Mouse (Mus musculus): ENCODE data around the gene Wbp4. TPM values are rescaled to one million over a fixed set of nuclear protein-coding genes. Genes with fewer than 3 reads are reported as not detected.
"Not testable (repeated sequence)": the region's sequence is repeated elsewhere in the genome, so short reads cannot be mapped to it uniquely, and the experiment has no call there.

Wbp4 gene
- polyA plus RNA-seq, 1 experiment from 2014 or later = 46.1 TPM

GRCm38 (mm10) chr14:79473384-79473783 is 7.9 kb downstream of the Wbp4 start:
- no peaks in the 10 kb centered on the region for H3K4me1 ChIP-seq
- H3K27me3 ChIP-seq (ENCODE audit: low read depth, poor library complexity, severe bottlenecking) = no peaks in the 10 kb centered on the region
- DNase-seq (ENCODE audit: low spot score) = no peak
- peaks cover 98% of the 10 kb centered on the region for H3K36me3 ChIP-seq
- WGBS = 97% methylated on average over 2 of the region's 2 CpGs
- no peaks in the 10 kb centered on the region for H3K9me3 ChIP-seq (replicated peaks)
- no peak overlapping the region for H3K4me3 ChIP-seq
- no peak overlapping the region for H3K27ac ChIP-seq (replicated peaks)

GRCm38 (mm10) chr14:79467621-79468020 is 13.7 kb downstream of the Wbp4 start:
- WGBS = 35% methylated on average over 3 of the region's 3 CpGs
- DNase-seq (ENCODE audit: low spot score) = peak; percentile 24
- Histone ChIP-seq H3K4me3 (no peak overlapping the region), H3K4me1 (no peaks in the 10 kb centered on the region), H3K27me3 (ENCODE audit: low read depth, poor library complexity, severe bottlenecking) (no peaks in the 10 kb centered on the region), H3K27ac (replicated peaks) (no peak overlapping the region), H3K9me3 (replicated peaks) (no peaks in the 10 kb centered on the region), H3K36me3 (peaks cover 97% of the 10 kb centered on the region)

GRCm38 (mm10) chr14:79465623-79466022 is 15.7 kb downstream of the Wbp4 start:
- no peaks in the 10 kb centered on the region for H3K27me3 ChIP-seq (ENCODE audit: low read depth, poor library complexity, severe bottlenecking)
- no peak overlapping the region for H3K27ac ChIP-seq (replicated peaks)
- H3K4me3 ChIP-seq = no peak overlapping the region
- peaks cover 97% of the 10 kb centered on the region for H3K36me3 ChIP-seq
- H3K9me3 ChIP-seq (replicated peaks) = no peaks in the 10 kb centered on the region
- no peaks in the 10 kb centered on the region for H3K4me1 ChIP-seq
- WGBS = 92% methylated on average over 1 of the region's 1 CpGs
- no peak for DNase-seq (ENCODE audit: low spot score)

- no peaks in the 10 kb centered on the region for H3K4me1 ChIP-seq
- WGBS = 91% methylated on average over 4 of the region's 4 CpGs
- peaks cover 61% of the 10 kb centered on the region for H3K36me3 ChIP-seq
- no peak for DNase-seq (ENCODE audit: low spot score)
- H3K27ac ChIP-seq (replicated peaks) = no peak overlapping the region
- no peak overlapping the region for H3K4me3 ChIP-seq
- H3K27me3 ChIP-seq (ENCODE audit: low read depth, poor library complexity, severe bottlenecking) = no peaks in the 10 kb centered on the region
- H3K9me3 ChIP-seq (replicated peaks) = no peaks in the 10 kb centered on the region
These were observed 20.3 kb downstream of the Wbp4 start for GRCm38 (mm10) chr14:79460988-79461387.

GRCm38 (mm10) chr14:79460401-79460800 is 20.9 kb downstream of the Wbp4 start:
- Histone ChIP-seq H3K36me3 (peaks cover 55% of the 10 kb centered on the region), H3K4me1 (no peaks in the 10 kb centered on the region), H3K4me3 (no peak overlapping the region), H3K27me3 (ENCODE audit: low read depth, poor library complexity, severe bottlenecking) (no peaks in the 10 kb centered on the region), H3K27ac (replicated peaks) (no peak overlapping the region), H3K9me3 (replicated peaks) (no peaks in the 10 kb centered on the region)
- WGBS = 84% methylated on average over 1 of the region's 1 CpGs
- DNase-seq (ENCODE audit: low spot score) = no peak

- not testable (repeated sequence) for H3K27me3 ChIP-seq (ENCODE audit: low read depth, poor library complexity, severe bottlenecking); H3K4me1 ChIP-seq; H3K36me3 ChIP-seq; H3K27ac ChIP-seq (replicated peaks); H3K9me3 ChIP-seq (replicated peaks); DNase-seq (ENCODE audit: low spot score); H3K4me3 ChIP-seq
- 94% methylated on average over 8 of the region's 10 CpGs for WGBS
These were observed 28.8 kb downstream of the Wbp4 start for GRCm38 (mm10) chr14:79452591-79452934.

GRCm38 (mm10) chr14:79451681-79452590 is 29.4 kb downstream of the Wbp4 start, which contains the start of gene Kbtbd6:
Gene Kbtbd6 (plus strand): TSS chr14:79451835.
- WGBS = 16% methylated on average over 40 of the region's 89 CpGs
- peak; percentile 87 for DNase-seq (ENCODE audit: low spot score)
- Histone ChIP-seq H3K27ac (replicated peaks) (peak within 1 kb of the TSS; percentile 88), H3K4me3 (peak within 1 kb of the TSS; percentile 63)
- H3K9me3 ChIP-seq (replicated peaks); H3K36me3 ChIP-seq; H3K27me3 ChIP-seq (ENCODE audit: low read depth, poor library complexity, severe bottlenecking); H3K4me1 ChIP-seq: not testable (repeated sequence)

GRCm38 (mm10) chr14:79445055-79445620 is 36.2 kb downstream of the Wbp4 start:
- WGBS = 40% methylated on average over 16 of the region's 16 CpGs
- no peaks in the 10 kb centered on the region for H3K27me3 ChIP-seq (ENCODE audit: low read depth, poor library complexity, severe bottlenecking)
- H3K36me3 ChIP-seq = no peaks in the 10 kb centered on the region
- H3K27ac ChIP-seq (replicated peaks) = peak overlapping the region; percentile 66
- H3K9me3 ChIP-seq (replicated peaks) = no peaks in the 10 kb centered on the region
- peak overlapping the region; percentile 41 for H3K4me3 ChIP-seq
- peak; percentile 36 for DNase-seq (ENCODE audit: low spot score)
- H3K4me1 ChIP-seq = peaks cover 19% of the 10 kb centered on the region

GRCm38 (mm10) chr14:79444601-79445000 is 36.7 kb downstream of the Wbp4 start:
- no peak for DNase-seq (ENCODE audit: low spot score)
- H3K4me3 ChIP-seq = peak overlapping the region; percentile 41; the same call in 1 of the 2 replicates
- no peaks in the 10 kb centered on the region for H3K27me3 ChIP-seq (ENCODE audit: low read depth, poor library complexity, severe bottlenecking)
- peaks cover 19% of the 10 kb centered on the region for H3K4me1 ChIP-seq
- H3K36me3 ChIP-seq = no peaks in the 10 kb centered on the region
- H3K27ac ChIP-seq (replicated peaks) = peak overlapping the region; percentile 66; the same call in 1 of the 2 replicates
- WGBS = 87% methylated on average over 9 of the region's 9 CpGs
- H3K9me3 ChIP-seq (replicated peaks) = peaks cover 3% of the 10 kb centered on the region; the same call in 1 of the 2 replicates

- WGBS = 90% methylated on average over 5 of the region's 5 CpGs
- peaks cover 8% of the 10 kb centered on the region; the same call in 1 of the 2 replicates for H3K9me3 ChIP-seq (replicated peaks)
- DNase-seq (ENCODE audit: low spot score) = no peak
These were observed 39.9 kb downstream of the Wbp4 start for GRCm38 (mm10) chr14:79441441-79441840.

GRCm38 (mm10) chr14:79440655-79441054 is 40.7 kb downstream of the Wbp4 start:
- Histone ChIP-seq H3K36me3 (no peaks in the 10 kb centered on the region), H3K4me3 (no peak overlapping the region), H3K27ac (replicated peaks) (no peak overlapping the region), H3K27me3 (ENCODE audit: low read depth, poor library complexity, severe bottlenecking) (no peaks in the 10 kb centered on the region), H3K9me3 (replicated peaks) (peaks cover 8% of the 10 kb centered on the region; the same call in 1 of the 2 replicates), H3K4me1 (peaks cover 15% of the 10 kb centered on the region)
- 85% methylated on average over 2 of the region's 2 CpGs for WGBS
- no peak for DNase-seq (ENCODE audit: low spot score)

More at GRCm38 (mm10) chr14:79441441-79441840, 39.9 kb downstream of the Wbp4 start:
- Histone ChIP-seq H3K36me3 (no peaks in the 10 kb centered on the region), H3K4me1 (peaks cover 19% of the 10 kb centered on the region), H3K4me3 (no peak overlapping the region), H3K27ac (replicated peaks) (no peak overlapping the region), H3K27me3 (ENCODE audit: low read depth, poor library complexity, severe bottlenecking) (no peaks in the 10 kb centered on the region)

GRCm38 (mm10) chr14:79434068-79434467 is 47.3 kb downstream of the Wbp4 start:
- Histone ChIP-seq H3K36me3 (0 out of 2 replicates have a peak, but pooled peaks cover 8% of the 10 kb centered on the region), H3K27ac (replicated peaks) (no peak overlapping the region), H3K4me3 (no peak overlapping the region), H3K27me3 (ENCODE audit: low read depth, poor library complexity, severe bottlenecking) (no peaks in the 10 kb centered on the region), H3K4me1 (no peaks in the 10 kb centered on the region), H3K9me3 (replicated peaks) (no peaks in the 10 kb centered on the region; the same call in 1 of the 2 replicates)
- no peak for DNase-seq (ENCODE audit: low spot score)
- 85% methylated on average over 1 of the region's 1 CpGs for WGBS

Data from midbrain, embryonic 10.5 days (tissue).